Mouse (Mus musculus): ENCODE measurements around the gene Ly6g6d. TPM values are rescaled to one million over a fixed set of nuclear protein-coding genes. Genes with fewer than 3 reads are reported as not detected.
A peak's percentile ranks its signal among the peaks of the same experiment; 100 is the strongest.

Gene Ly6g6d
- total and polyA plus RNA-seq, 3 experiments, result 0.61 to 1.3 TPM; not detected in 1

DNA sequence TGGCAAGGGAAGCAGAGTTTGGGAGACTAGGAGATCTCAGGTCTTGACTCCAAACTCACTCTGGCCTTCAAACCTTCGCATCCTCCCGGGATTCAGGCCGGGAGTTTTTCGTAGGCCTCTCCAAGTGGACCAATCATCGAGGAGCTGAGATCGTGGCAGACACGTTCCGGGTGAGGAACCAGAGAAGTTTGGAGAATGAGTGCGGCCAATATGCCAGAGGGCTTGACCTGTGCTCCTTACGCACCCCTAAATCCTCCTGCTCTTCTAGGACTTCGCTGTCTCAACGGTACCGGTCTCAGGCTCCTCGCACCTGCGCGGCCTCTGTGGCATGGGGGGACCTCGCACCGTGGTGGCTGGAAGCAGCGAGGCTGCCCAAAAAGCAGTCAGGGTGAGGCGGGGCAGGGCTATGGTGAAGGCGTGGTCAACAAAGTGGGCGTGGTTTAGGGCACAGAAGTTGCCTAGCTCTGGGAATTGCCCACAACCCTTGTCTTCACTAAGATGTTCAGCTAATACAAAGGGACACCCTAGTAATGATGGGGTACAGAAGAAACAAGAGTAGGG lies 17.0 kb downstream of the Ly6g6d start:
- TF ChIP-seq CTCF (IDR thresholded peaks at IDR 0.05), result no peak
- no peak for TF ChIP-seq POLR2A (IDR thresholded peaks at IDR 0.05; ENCODE audit: insufficient read depth, low read depth, low read length)
- TF ChIP-seq EP300 (IDR thresholded peaks at IDR 0.05; ENCODE audit: insufficient read depth, low read depth, low read length), result no peak
- no peak overlapping the region for H3K4me3 ChIP-seq
- no peaks in the 10 kb centered on the region for H3K79me2 ChIP-seq (replicated peaks; ENCODE audit: control insufficient read depth, insufficient read depth, low read length)
- peaks cover 7% of the 10 kb centered on the region for H3K4me1 ChIP-seq (ENCODE audit: control insufficient read depth, insufficient read depth, low read length)
- peaks cover 5% of the 10 kb centered on the region for H3K36me3 ChIP-seq (ENCODE audit: control insufficient read depth, insufficient read depth, low read length)
- no peak overlapping the region for H3K27ac ChIP-seq
- peak in 1 of 2 experiments; percentile 35 for DNase-seq
- H3K9ac ChIP-seq (ENCODE audit: low read depth, low read length), result no peak overlapping the region
- intact Hi-C loops (cut with DNase I), result no loop called here
- WGBS, result 70% methylated on average over 22 of the region's 22 CpGs
- no peaks in the 10 kb centered on the region for H3K27me3 ChIP-seq (ENCODE audit: control insufficient read depth, insufficient read depth, low read length)

- DNase-seq, result no peak
- H3K27me3 ChIP-seq (ENCODE audit: control insufficient read depth, insufficient read depth, low read length), result no peaks in the 10 kb centered on the region
- H3K4me3 ChIP-seq, result peak overlapping the region; percentile 65
- TF ChIP-seq EP300 (IDR thresholded peaks at IDR 0.05; ENCODE audit: insufficient read depth, low read depth, low read length) (no peak), POLR2A (IDR thresholded peaks at IDR 0.05; ENCODE audit: insufficient read depth, low read depth, low read length) (no peak), CTCF (IDR thresholded peaks at IDR 0.05) (no peak)
- H3K27ac ChIP-seq, result peak overlapping the region; percentile 92
- peak overlapping the region; percentile 87 for H3K9ac ChIP-seq (ENCODE audit: low read depth, low read length)
- H3K36me3 ChIP-seq (ENCODE audit: control insufficient read depth, insufficient read depth, low read length), result peaks cover 5% of the 10 kb centered on the region
- WGBS, result 27% methylated on average over 14 of the region's 14 CpGs
- H3K4me1 ChIP-seq (ENCODE audit: control insufficient read depth, insufficient read depth, low read length), result peaks cover 10% of the 10 kb centered on the region
- H3K79me2 ChIP-seq (replicated peaks; ENCODE audit: control insufficient read depth, insufficient read depth, low read length), result no peaks in the 10 kb centered on the region
- intact Hi-C loops (cut with DNase I), result no loop called here
Observed at GRCm38 (mm10) chr17:35060071-35060470, 17.8 kb downstream of the Ly6g6d start.

GRCm38 (mm10) chr17:35058911-35059892 lies 18.7 kb downstream of the Ly6g6d start, which contains the start of gene Ddah2:
TSS of gene Ddah2 (plus strand) at chr17:35059035.
- Histone ChIP-seq H3K27me3 (ENCODE audit: control insufficient read depth, insufficient read depth, low read length) (no peaks in the 10 kb centered on the region), H3K9ac (ENCODE audit: low read depth, low read length) (peak within 1 kb of the TSS; percentile 87), H3K36me3 (ENCODE audit: control insufficient read depth, insufficient read depth, low read length) (peaks cover 7% of the 10 kb centered on the region), H3K79me2 (replicated peaks; ENCODE audit: control insufficient read depth, insufficient read depth, low read length) (no peaks in the 10 kb centered on the region), H3K4me1 (ENCODE audit: control insufficient read depth, insufficient read depth, low read length) (peaks cover 8% of the 10 kb centered on the region), H3K4me3 (peak within 1 kb of the TSS; percentile 65), H3K27ac (peak within 1 kb of the TSS; percentile 92)
- under 1% methylated on average over 57 of the region's 57 CpGs for WGBS
- peak; percentile 92 to 93 for DNase-seq
- intact Hi-C loops (cut with DNase I), result loop anchor here (1.0 to 2.0 kb wide), 2 partner anchors 30 to 38 kb away; partner anchors contain the start of gene Abhd16a
- peak; percentile 84 for TF ChIP-seq CTCF (IDR thresholded peaks at IDR 0.05)
- peak; percentile 62; the same call in 1 of the 2 replicates for TF ChIP-seq EP300 (IDR thresholded peaks at IDR 0.05; ENCODE audit: insufficient read depth, low read depth, low read length)
- peak; percentile 81 for TF ChIP-seq POLR2A (IDR thresholded peaks at IDR 0.05; ENCODE audit: insufficient read depth, low read depth, low read length)

- Histone ChIP-seq H3K27ac (peak overlapping the region; percentile 92), H3K4me1 (ENCODE audit: control insufficient read depth, insufficient read depth, low read length) (peaks cover 8% of the 10 kb centered on the region), H3K36me3 (ENCODE audit: control insufficient read depth, insufficient read depth, low read length) (peaks cover 8% of the 10 kb centered on the region), H3K79me2 (replicated peaks; ENCODE audit: control insufficient read depth, insufficient read depth, low read length) (no peaks in the 10 kb centered on the region), H3K4me3 (no peak overlapping the region), H3K9ac (ENCODE audit: low read depth, low read length) (no peak overlapping the region), H3K27me3 (ENCODE audit: control insufficient read depth, insufficient read depth, low read length) (no peaks in the 10 kb centered on the region)
- intact Hi-C loops (cut with DNase I), result loop anchor here (2.0 kb wide), 1 partner anchor 30 kb away; the partner anchor contains the start of gene Abhd16a
- WGBS, result 51% methylated on average over 9 of the region's 9 CpGs
- TF ChIP-seq POLR2A (IDR thresholded peaks at IDR 0.05; ENCODE audit: insufficient read depth, low read depth, low read length) (no peak), EP300 (IDR thresholded peaks at IDR 0.05; ENCODE audit: insufficient read depth, low read depth, low read length) (no peak), CTCF (IDR thresholded peaks at IDR 0.05) (no peak)
- DNase-seq, result no peak
Observed at GRCm38 (mm10) chr17:35058316-35058715, 19.5 kb downstream of the Ly6g6d start.

DNA sequence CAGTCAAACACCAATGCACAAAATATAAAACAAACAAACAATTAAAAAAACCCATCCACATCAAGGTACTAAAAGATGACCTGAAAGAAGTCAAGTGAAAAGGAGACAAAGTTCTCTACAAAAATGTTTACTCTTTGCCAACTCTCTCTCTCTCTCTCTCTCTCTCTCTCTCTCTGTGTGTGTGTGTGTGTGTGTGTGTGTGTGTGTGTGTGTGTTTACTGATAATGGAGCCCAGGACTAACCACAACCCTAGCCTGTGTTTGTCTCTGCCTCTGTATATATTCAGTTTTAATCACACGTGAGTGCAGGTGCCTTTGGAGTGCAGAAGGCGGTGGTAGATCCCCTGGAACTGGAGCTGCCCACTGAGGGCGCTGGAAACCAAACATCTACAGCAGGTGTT lies 20.8 kb downstream of the Ly6g6d start:
- WGBS, result 78% methylated on average over 3 of the region's 3 CpGs
- no peak for DNase-seq
- H3K4me1 ChIP-seq (ENCODE audit: control insufficient read depth, insufficient read depth, low read length), result peaks cover 14% of the 10 kb centered on the region
- no peak overlapping the region for H3K4me3 ChIP-seq
- peaks cover 9% of the 10 kb centered on the region for H3K36me3 ChIP-seq (ENCODE audit: control insufficient read depth, insufficient read depth, low read length)
- H3K79me2 ChIP-seq (replicated peaks; ENCODE audit: control insufficient read depth, insufficient read depth, low read length), result no peaks in the 10 kb centered on the region
- TF ChIP-seq EP300 (IDR thresholded peaks at IDR 0.05; ENCODE audit: insufficient read depth, low read depth, low read length) (no peak), POLR2A (IDR thresholded peaks at IDR 0.05; ENCODE audit: insufficient read depth, low read depth, low read length) (no peak), CTCF (IDR thresholded peaks at IDR 0.05) (no peak)
- H3K27me3 ChIP-seq (ENCODE audit: control insufficient read depth, insufficient read depth, low read length), result no peaks in the 10 kb centered on the region
- intact Hi-C loops (cut with DNase I), result no loop called here
- no peak overlapping the region for H3K27ac ChIP-seq
- no peak overlapping the region for H3K9ac ChIP-seq (ENCODE audit: low read depth, low read length)

All from heart, adult 2 months (tissue).